Mouse (Mus musculus) megakaryocyte, embryonic 14.5 days (primary cell): ENCODE data around the gene 1700067K01Rik.
"Not testable (repeated sequence)": the region's sequence is repeated elsewhere in the genome, so short reads cannot be mapped to it uniquely, and the experiment has no call there.

Experiments
- FLI1 ChIP-seq: IDR thresholded peaks from 2 replicates; pipeline ENCODE4 v1.6.1; 2012; ENCODE audit warnings: low read length, inconsistent platforms, mixed read lengths
- GATA1 ChIP-seq: IDR thresholded peaks from 3 replicates; pipeline ENCODE4 v1.6.1; 2012; ENCODE audit warnings: mixed read lengths, low read length, inconsistent platforms, borderline replicate concordance

DNA sequence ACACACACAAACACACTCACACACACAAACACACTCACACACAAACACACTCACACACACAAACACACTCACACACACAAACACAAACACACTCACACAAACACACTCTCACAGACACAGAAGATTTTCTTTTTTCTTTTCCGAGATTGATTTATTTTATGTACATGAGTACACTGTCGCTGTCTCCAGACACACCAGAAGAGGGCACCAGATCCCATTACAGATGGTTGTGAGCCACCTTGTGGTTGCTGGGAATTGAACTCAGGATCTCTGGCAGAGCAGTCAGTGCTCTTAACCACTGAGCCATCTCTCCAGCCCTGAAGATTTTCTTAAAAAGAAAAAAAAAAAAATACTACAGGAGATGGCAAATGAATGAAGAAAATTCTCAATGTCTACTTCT, 18.1 kb upstream of the 1700067K01Rik start:
- not testable (repeated sequence) for TF ChIP-seq GATA1, FLI1
